Mouse (Mus musculus) frontal cortex, adult (tissue): ENCODE results near the gene Fbxo46.

Experiments used
- ATAC-seq: cut with Nextera tagmentation; 2 replicates; pipeline ENCODE4 v1.9.2; 2017; ENCODE audit warnings: mild to moderate bottlenecking, moderate library complexity, mixed read lengths; ENCODE audit not compliant: low TSS enrichment

Fbxo46 gene

GRCm38 (mm10) chr7:19169506-19169905 lies 49.8 kb downstream of the Fbxo46 start:
- no peak for ATAC-seq

- ATAC-seq: peak; percentile 84
Measured at GRCm38 (mm10) chr7:19170142-19170541, 50.5 kb downstream of the Fbxo46 start.

DNA sequence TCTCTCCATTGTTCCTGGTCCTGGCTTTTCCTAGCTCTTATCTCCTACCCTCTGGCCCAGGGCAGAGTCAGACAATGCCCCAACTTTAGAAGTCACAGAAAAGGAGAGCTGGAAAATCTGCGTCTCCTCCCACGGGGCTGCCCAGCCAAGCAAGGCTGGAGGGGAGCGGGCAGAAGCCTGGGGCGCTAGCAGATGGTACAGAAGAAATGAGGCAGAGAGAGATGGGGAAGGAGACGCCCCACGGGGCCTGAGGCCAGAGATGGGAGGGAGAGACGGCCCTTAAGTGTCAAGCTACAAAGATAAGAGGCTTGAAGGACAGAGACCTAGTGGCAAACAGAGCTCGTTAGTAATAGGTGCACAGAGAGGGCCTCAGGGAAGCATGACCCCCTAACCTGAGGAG lies 52.2 kb downstream of the Fbxo46 start:
- no peak for ATAC-seq

GRCm38 (mm10) chr7:19172874-19173273 lies 53.2 kb downstream of the Fbxo46 start:
- ATAC-seq: 0 out of 2 replicates have a peak, but pooled peaks have one; percentile 6

DNA sequence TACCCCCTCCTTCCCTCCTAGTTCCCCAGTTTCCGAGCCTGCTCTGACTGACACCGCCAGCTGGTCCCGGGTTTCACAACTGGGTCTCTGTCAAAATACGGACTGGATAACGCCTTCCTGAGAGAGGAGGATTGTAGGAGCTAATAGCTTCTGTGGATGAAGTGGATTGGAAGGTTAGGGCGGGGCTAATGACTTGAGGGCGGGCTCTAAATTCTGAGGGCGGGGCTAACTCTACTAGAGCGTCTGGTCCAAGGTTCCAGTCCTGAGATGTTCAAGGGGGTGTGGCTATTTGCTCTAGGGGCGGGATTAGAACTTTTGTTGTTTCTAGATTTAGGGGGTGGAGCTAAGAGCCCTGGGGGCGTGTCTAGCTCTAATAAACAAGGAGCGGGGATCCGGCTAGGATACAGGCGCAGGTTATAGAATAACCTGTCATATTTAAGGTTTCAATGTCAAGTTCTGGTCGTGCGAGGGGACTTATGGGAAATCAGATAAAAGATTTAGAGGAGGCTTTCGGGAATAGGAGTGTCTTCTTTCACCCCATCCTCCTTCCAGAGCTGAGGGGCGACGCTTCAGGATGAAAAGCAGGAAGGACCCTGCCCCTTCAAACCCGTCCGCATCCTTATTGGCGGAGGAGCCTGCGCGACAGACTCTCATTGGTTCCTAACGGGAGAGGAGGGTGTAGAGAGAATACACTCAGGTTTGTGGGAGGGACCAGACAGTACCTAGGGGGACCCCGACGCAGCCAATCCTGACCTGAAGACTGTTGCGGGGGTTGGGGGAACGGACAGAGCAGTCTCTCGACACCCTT lies 56.3 kb downstream of the Fbxo46 start, which contains the start of gene Eml2:
Eml2 (plus strand) TSS at position 714 of the 808 bp plus-strand sequence.
- peak; percentile 78 for ATAC-seq

DNA sequence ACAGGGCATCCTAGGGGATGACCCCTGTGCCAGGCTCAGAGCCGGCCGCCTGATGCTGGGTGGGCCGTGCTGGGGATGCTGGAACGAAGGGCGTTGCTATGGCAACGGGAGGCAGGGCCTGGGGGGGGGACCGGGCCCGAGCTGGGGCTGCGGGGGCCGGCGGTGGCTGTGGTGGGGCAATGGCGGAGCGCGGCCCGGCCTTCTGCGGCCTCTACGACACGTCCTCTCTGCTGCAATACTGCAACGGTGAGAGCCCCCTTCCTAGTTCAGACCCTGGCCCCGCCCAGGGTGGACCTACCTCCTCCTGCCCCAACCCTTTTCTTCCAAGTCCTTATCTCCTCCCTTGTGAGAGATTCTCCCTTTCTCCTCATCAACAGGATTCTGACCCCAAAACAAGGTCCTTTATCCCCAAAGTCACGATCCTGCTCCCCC lies 56.9 kb downstream of the Fbxo46 start:
- ATAC-seq: peak; percentile 31; the same call in 1 of the 2 replicates

DNA sequence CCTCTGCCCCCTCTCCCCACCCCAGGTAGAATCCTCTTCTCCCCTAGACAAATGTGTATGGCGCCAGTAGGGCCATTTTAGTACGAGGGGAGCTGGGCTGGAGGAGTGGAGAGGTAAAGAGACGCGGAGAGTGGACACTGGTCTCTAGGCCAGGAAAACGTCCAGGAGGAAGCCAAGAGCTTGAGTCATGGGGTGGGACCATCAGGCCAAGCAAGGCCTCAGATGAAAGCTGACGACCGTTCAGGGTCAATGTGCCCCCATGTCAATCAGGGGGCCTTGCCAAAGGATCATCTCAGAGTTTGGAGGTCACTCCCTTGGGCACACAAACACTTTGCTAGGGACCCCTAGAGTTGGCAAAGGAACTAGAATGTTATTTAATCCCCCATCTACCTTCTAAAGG lies 57.6 kb downstream of the Fbxo46 start:
- no peak for ATAC-seq

DNA sequence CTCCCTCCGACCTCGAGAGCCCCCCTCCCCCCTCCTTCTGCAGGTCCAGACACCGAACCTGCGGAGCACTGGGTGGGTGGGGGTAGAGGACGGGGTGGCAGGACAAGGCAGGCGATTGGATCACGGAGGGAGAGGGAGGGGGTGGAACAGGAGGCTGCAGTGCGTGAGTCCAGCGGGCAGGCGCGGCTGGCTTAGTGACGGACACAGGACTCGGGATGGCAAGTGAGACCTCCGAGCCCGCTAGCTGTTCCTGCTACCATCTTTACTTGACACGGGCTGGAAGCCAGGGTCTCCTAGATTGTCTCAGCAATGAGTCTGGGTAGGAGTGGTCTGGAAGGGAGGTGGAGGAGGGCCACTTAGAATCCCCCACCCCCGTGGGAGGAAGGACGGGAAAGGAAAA lies 58.4 kb downstream of the Fbxo46 start:
- peak; percentile 29; the same call in 1 of the 2 replicates for ATAC-seq

DNA sequence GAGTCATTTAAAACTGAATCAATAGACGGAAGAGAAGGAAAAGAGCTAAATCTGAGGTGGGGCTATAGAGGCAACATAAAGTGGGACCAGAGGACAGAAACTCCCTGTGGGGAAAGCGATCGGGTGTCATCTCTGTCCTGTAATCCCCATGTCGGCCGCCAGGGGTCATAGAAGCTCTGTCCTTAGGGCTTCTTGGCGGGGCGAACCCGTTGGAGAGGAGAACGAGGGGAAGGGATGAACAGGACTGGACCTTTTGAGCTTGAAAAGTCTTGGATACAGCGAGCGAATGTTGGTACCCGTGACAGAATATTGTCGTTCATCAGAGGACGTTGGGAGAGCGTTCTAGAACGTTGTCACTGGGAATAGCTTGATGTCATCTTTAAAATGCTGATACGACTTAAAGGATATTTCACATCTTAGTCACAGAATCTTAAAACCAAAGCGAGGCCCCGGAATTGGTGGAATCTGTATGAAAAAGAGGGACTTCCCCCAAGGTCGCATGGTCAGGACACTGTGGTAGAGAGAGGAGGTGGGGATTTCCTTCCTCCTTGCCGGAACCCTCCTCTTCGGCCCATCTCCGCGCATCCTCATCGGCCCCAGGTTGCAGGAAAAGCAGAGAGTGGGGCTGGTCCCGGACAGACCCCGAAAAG lies 58.9 kb downstream of the Fbxo46 start:
- ATAC-seq: peak; percentile 28; the same call in 1 of the 2 replicates

- ATAC-seq: no peak
Measured at GRCm38 (mm10) chr7:19179173-19179572, 59.5 kb downstream of the Fbxo46 start.

DNA sequence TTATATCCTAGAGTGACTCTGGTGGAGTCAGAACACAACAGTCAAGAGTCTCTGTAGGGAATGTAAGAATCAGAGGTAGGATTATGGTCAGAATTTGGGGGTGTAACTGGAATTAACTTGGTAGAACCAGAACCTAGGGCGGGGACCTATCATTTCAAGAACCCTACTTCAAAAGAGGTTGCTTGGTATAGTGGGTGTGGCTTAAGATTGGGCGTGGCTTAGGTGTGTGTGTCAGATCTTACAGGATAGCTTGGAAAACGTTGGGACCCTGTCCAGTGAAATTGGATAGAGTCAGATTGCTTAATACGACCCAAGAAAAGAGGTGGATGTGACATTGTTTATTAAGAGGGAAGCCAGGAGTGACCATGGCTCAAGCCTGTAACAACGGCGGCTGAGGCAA lies 60.3 kb downstream of the Fbxo46 start:
- ATAC-seq: no peak

DNA sequence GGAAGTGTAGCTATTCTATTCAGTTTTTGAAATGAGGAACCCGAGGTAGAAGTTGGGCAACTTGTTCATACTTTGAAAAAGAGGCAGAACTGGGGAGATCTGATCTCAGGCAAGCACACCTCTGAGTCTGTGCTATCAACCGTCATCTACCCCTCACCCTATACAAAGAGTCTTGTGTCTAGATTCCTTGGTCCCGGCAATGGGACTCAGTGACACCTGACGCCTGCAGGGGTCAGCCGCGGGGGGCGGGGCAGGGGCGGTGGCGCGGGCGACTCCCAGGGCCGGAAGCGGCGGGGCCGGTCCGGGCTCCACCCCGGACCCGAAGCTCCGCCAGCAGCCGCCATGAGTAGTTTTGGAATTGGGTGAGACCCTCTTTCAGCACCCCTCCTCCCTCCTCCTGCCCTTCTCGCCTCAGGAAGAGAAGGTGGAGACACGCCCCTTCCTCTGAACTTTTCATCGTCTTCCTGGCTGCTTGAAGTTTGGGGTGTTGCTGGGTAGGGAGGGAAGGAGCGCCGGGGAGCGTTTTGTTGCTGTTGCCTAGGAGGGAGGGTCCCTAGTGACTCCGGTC lies 61.3 kb downstream of the Fbxo46 start:
- no peak for ATAC-seq

DNA sequence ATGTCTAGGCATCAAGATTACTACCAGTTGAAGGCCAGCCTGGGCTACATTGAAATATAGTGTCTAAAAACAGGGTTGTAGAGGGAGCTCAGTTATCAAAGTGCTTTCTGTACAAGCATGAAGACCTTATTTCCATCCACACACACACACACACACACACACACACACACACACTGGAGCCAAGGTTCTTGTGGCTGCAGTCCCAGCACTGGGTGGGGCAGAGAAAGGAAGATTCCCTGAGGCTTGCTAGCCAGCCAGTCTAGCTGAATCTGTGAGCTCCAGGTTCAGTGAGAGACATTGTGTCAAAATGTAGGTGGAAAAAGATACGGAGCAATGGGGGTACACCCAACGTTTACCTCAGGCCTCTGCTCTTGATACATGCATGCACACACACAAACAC lies 64.6 kb downstream of the Fbxo46 start:
- 0 out of 2 replicates have a peak, but pooled peaks have one; percentile 21 for ATAC-seq

- ATAC-seq: no peak
Measured at GRCm38 (mm10) chr7:19184758-19185157, 65.1 kb downstream of the Fbxo46 start.
